Mouse (Mus musculus) ovary, adult 18-20 months (tissue): ENCODE measurements around the gene Smap2.

Experiments used
- DNase-seq: peaks from one replicate; pipeline ENCODE4 v3.0.0; 2022; ENCODE audit warnings: low spot score, mixed read lengths

Gene Smap2

GRCm38 (mm10) chr4:120974711-120975427 is 42.2 kb downstream of the Smap2 start:
- no peak for DNase-seq

GRCm38 (mm10) chr4:120971842-120972241 is 45.2 kb downstream of the Smap2 start:
- DNase-seq = no peak

- DNase-seq = no peak
These were observed 47.5 kb downstream of the Smap2 start for GRCm38 (mm10) chr4:120969382-120970146.

GRCm38 (mm10) chr4:120968486-120968885 is 48.6 kb downstream of the Smap2 start:
- no peak for DNase-seq

- no peak for DNase-seq
These were observed 61.5 kb downstream of the Smap2 start for GRCm38 (mm10) chr4:120955586-120955985.

- no peak for DNase-seq
These were observed 63.4 kb downstream of the Smap2 start for GRCm38 (mm10) chr4:120953667-120954066.

GRCm38 (mm10) chr4:120953038-120953437 is 64.0 kb downstream of the Smap2 start:
- DNase-seq = no peak

GRCm38 (mm10) chr4:120952163-120952562 is 64.9 kb downstream of the Smap2 start:
- DNase-seq = no peak

GRCm38 (mm10) chr4:120951428-120951973 is 65.5 kb downstream of the Smap2 start, which contains the start of gene Zfp69:
Zfp69 (minus strand) TSS chr4:120951699.
- peak; percentile 87 for DNase-seq

GRCm38 (mm10) chr4:120950763-120951427 is 66.2 kb downstream of the Smap2 start:
- DNase-seq = no peak

- no peak for DNase-seq
These were observed 68.1 kb downstream of the Smap2 start for GRCm38 (mm10) chr4:120948938-120949337.

GRCm38 (mm10) chr4:120935006-120935405 is 82.0 kb downstream of the Smap2 start:
- DNase-seq = no peak

- DNase-seq = no peak
These were observed 86.3 kb downstream of the Smap2 start for GRCm38 (mm10) chr4:120930736-120931135.

- no peak for DNase-seq
These were observed 88.4 kb downstream of the Smap2 start for GRCm38 (mm10) chr4:120928686-120929085.

- peak; percentile 20 for DNase-seq
These were observed 91.7 kb downstream of the Smap2 start for GRCm38 (mm10) chr4:120925386-120925785.

- peak; percentile 85 for DNase-seq
These were observed 92.3 kb downstream of the Smap2 start, which contains the start of gene Exo5 for GRCm38 (mm10) chr4:120924554-120925299. Exo5 (minus strand) TSS chr4:120925017.

GRCm38 (mm10) chr4:120921461-120921860 is 95.6 kb downstream of the Smap2 start:
- DNase-seq = no peak
